Mouse (Mus musculus) embryonic facial prominence, embryonic 10.5 days (tissue): ENCODE measurements around the gene Olfr248. TPM values are rescaled to one million over a fixed set of nuclear protein-coding genes. Genes with fewer than 3 reads are reported as not detected.

Experiments used
- polyA plus RNA-seq: library from polyadenylated mRNA; unstranded; fragments of >200 nt; fragmentation: Nextera tagmentation; extraction: Ambion mirVana; gene quantifications from 2 replicates; pipeline ENCODE4 v1.2.1, GENCODE M21; 2016

The Olfr248 gene
- polyA plus RNA-seq, 1 experiment from 2014 or later: not detected

Other genes starting within 250 kb of the Olfr248 start
- gene Olfr420, start 235.4 kb upstream of the Olfr248 start, polyA plus RNA-seq: 0.09 TPM in 1 of 2 replicates, not detected in the other
- 1.6 TPM in 2 replicates for gene Spta1, start 218.3 kb upstream of the Olfr248 start, polyA plus RNA-seq
- gene Olfr419, start 139.0 kb upstream of the Olfr248 start, polyA plus RNA-seq: 0.05 TPM in 1 of 2 replicates, not detected in the other
- not detected in 2 replicates for gene Mptx1, start 60.5 kb upstream of the Olfr248 start, polyA plus RNA-seq
- gene Olfr417, start 25.9 kb upstream of the Olfr248 start, polyA plus RNA-seq: not detected in 2 replicates
- not detected in 2 replicates for gene Olfr414, start 33.0 kb downstream of the Olfr248 start, polyA plus RNA-seq
- not detected in 2 replicates for gene Olfr220, start 51.0 kb downstream of the Olfr248 start, polyA plus RNA-seq
- 2.4 and 2.5 TPM in 2 replicates for gene Fmn2, start 110.8 kb downstream of the Olfr248 start, polyA plus RNA-seq